8 mouse cellular contexts compared by ENCODE assay signal in the genomic region with DNA sequence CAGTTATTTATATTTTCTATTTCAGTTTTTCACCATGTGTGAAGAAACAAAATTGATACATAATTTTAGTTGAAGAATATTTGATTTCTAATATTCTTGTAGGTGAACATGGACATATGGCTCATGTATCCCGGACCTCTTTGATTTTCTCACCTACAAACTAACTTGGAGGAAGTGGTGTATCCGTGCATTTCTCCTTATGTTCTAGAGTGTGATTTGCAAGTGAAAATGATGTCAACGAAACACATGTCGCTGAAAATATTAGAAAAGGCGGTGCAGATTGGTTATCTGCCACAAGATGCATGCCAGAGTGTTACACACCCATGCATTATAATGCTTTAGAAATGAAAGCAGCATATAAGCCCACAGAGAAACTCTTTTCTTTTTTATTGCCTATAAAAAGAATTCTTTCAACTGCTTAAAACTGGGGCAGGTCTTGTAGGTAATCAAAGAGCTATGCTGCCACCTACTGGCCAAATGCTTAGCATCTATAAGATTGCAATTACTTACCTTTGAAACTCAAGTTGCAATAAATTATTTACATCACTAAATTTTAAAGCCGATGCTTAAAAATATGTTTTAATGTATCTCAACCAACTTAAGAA.
DNase-seq lines count a peak whose midpoint lies in the region; ATAC-seq and TF ChIP-seq lines count a peak whose summit lies in the region.

No protein-coding gene starts in this region.

- no peaks in the 10 kb centered on the region for H3K4me1 ChIP-seq in midbrain, embryonic 12.5 days

- H3K4me2 ChIP-seq in midbrain, embryonic 12.5 days (replicated peaks), result no peak overlapping the region

- intact Hi-C loops in gastrocnemius, adult 2 months (cut with DNase I), result no loop called here

- 59% methylated on average over 6 of the region's 6 CpGs for WGBS in midbrain, embryonic 12.5 days

- H3K9me3 ChIP-seq in midbrain, embryonic 12.5 days, result no peaks in the 10 kb centered on the region

- TF ChIP-seq CTCF in gastrocnemius, adult 2 months (IDR thresholded peaks at IDR 0.05), result peak; percentile 75

- H3K36me3 ChIP-seq in midbrain, embryonic 12.5 days, result no peaks in the 10 kb centered on the region

- no peak overlapping the region for H3K9ac ChIP-seq in midbrain, embryonic 12.5 days (replicated peaks)

- H3K27me3 ChIP-seq in midbrain, embryonic 12.5 days, result no peaks in the 10 kb centered on the region

- no peak overlapping the region for H3K4me3 ChIP-seq in gastrocnemius, adult 2 months
- H3K4me3 ChIP-seq in midbrain, embryonic 12.5 days, result no peak overlapping the region

- DNase-seq in gastrocnemius, adult 2 months, result peak; percentile 38
- no peak for DNase-seq in gastrocnemius, adult 8-10 months (ENCODE audit: low spot score in 2 of 2)
- peak; percentile 60 for DNase-seq in MEL-GATA-1-ER (ENCODE audit: extremely low read depth, low read depth)
- peak; percentile 84 to 90 for DNase-seq in cerebellum, postnatal 14 days
- peak; percentile 67 to 87 for DNase-seq in frontal cortex, postnatal 36 days (ENCODE audit: low spot score in 2 of 2)
- peak; percentile 18 to 46 for DNase-seq in layer of hippocampus, postnatal 36 days
- peak; percentile 12 for DNase-seq in urinary bladder, postnatal 10 days (ENCODE audit: low spot score)

- ATAC-seq in midbrain, embryonic 12.5 days (ENCODE audit: low FRiP score, low read depth), result peak; percentile 65; the same call in 1 of the 2 replicates

- H3K27ac ChIP-seq in gastrocnemius, adult 2 months, result no peak overlapping the region
- no peak overlapping the region for H3K27ac ChIP-seq in midbrain, embryonic 12.5 days (replicated peaks)

Comparison
In these comparisons a context has a peak if more than half of its experiments do, and no peak if none do; other contexts are left out.
1. DNase-seq: peak in gastrocnemius, adult 2 months (single experiment), MEL-GATA-1-ER (single experiment), cerebellum, postnatal 14 days (2 of 2), frontal cortex, postnatal 36 days (2 of 2), layer of hippocampus, postnatal 36 days (2 of 2) and urinary bladder, postnatal 10 days (single experiment); none in gastrocnemius, adult 8-10 months (0 of 2).